Mouse (Mus musculus) stomach, embryonic 14.5 days (tissue): ENCODE data around the gene Gm10647. TPM values are rescaled to one million over a fixed set of nuclear protein-coding genes. Genes with fewer than 3 reads are reported as not detected.
"Not testable (repeated sequence)": the region's sequence is repeated elsewhere in the genome, so short reads cannot be mapped to it uniquely, and the experiment has no call there.

Source experiments
- ATAC-seq: fragments of 200-750 bp; cut with Nextera tagmentation; 2 replicates; pipeline ENCODE4 v1.8.0; 2017; ENCODE audit warnings: low read depth, moderate TSS enrichment; ENCODE audit not compliant: insufficient number of reproducible peaks, insufficient read depth, low FRiP score
- H3K27ac ChIP-seq: fragments of 300-500 bp; sonication (generic); 2 replicates; pipeline ENCODE4 v1.5.1; 2014; ENCODE audit warnings: mild to moderate bottlenecking, low read length, moderate library complexity, mixed read lengths
- H3K27me3 ChIP-seq: fragments of 300-500 bp; sonication (generic); 2 replicates; pipeline ENCODE4 v1.6.1; 2014; ENCODE audit warnings: low read length, control low read depth, mixed read lengths; ENCODE audit not compliant: control insufficient read depth, insufficient read depth
- H3K36me3 ChIP-seq: fragments of 300-500 bp; sonication (generic); 2 replicates; pipeline ENCODE4 v1.6.1; 2014; ENCODE audit warnings: mild to moderate bottlenecking, control low read depth, low read length, moderate library complexity, mixed read lengths; ENCODE audit not compliant: control insufficient read depth, insufficient read depth
- H3K4me1 ChIP-seq: fragments of 300-500 bp; sonication (generic); 2 replicates; pipeline ENCODE4 v1.6.1; 2014; ENCODE audit warnings: low read length, control low read depth, mixed read lengths; ENCODE audit not compliant: control insufficient read depth, insufficient read depth
- H3K4me2 ChIP-seq: fragments of 300-500 bp; sonication (generic); replicated peaks from 2 replicates; pipeline ENCODE4 v1.6.1; 2014; ENCODE audit warnings: low read depth, low read length, control low read depth
- H3K4me3 ChIP-seq: fragments of 300-500 bp; sonication (generic); 2 replicates; pipeline ENCODE4 v1.5.1; 2014; ENCODE audit warnings: low read depth, low read length, control low read depth
- H3K9ac ChIP-seq: fragments of 300-500 bp; sonication (generic); replicated peaks from 2 replicates; pipeline ENCODE4 v1.6.1; 2014; ENCODE audit warnings: low read depth, mild to moderate bottlenecking, control low read depth, low read length, moderate library complexity, mixed read lengths
- H3K9me3 ChIP-seq: fragments of 300-500 bp; sonication (generic); 2 replicates; pipeline ENCODE4 v1.6.1; 2016; ENCODE audit warnings: low read depth, low read length, control low read depth; ENCODE audit not compliant: control insufficient read depth
- WGBS: fragments of 180-500 bp; shearing (Covaris S2); extraction: QIAGEN DNeasy Blood & Tissue Kit; methylation state at CpG from one replicate; pipeline ENCODE4 v1.1.7; 2014; 5-methylcytosine and 5-hydroxymethylcytosine counted together
- polyA plus RNA-seq: library from polyadenylated mRNA; unstranded; fragments of >200 nt; fragmentation: Nextera tagmentation; extraction: Ambion mirVana; gene quantifications from 2 replicates; pipeline ENCODE4 v1.2.1, GENCODE M21; 2014

Gm10647 gene
- polyA plus RNA-seq, 1 experiment from 2014 or later = 1.3 TPM

DNA sequence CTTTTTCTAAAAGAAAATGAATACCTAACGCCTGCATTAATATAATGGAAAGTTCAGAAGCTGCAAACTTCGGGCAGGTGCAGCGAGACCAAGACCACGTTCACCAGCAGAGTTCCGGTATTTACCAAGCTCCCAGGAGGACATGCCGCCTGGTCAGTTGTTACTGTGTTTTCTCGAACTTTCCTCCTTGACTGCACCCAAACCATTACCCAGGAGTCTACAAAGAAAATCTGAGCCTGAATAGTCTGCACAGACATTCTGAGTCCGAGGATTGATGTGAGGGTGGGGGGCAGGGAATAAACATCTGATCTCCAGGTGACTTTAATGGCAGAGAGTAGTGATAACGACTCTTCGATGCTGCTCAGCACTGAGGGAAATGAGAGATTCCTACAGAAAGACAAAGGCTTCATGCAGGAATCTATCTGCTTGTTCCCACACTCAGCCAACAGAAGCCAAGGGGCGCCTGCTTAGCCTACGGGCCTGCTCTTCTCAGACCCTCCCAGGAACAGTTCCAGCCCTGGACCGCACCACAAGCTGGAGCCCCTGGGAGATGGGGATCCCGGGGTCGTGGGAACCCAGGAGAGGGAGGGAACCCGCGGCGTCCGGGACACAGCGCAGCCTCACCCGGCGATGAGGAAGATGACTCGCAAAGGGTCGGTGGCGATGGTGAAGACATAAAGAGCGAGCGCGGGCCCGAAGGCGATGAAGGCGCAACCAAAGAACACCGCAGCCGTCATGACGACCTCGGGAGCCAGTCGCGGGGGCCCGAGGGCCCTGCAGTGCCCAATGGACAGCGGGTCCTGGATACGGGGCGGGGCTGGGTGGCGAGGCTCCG is 2.0 kb upstream of the Gm10647 start:
- Histone ChIP-seq H3K9me3 (no peaks in the 10 kb centered on the region), H3K4me3 (peak overlapping the region; percentile 67), H3K36me3 (no peaks in the 10 kb centered on the region), H3K27me3 (no peaks in the 10 kb centered on the region), H3K9ac (peak overlapping the region; percentile 60), H3K27ac (peak overlapping the region; percentile 84), H3K4me1 (peaks cover 3% of the 10 kb centered on the region; the same call in 1 of the 2 replicates), H3K4me2 (peak overlapping the region; percentile 74)
- WGBS = 1% methylated on average over 43 of the region's 43 CpGs
- ATAC-seq = peak; percentile 7; the same call in 1 of the 2 replicates

DNA sequence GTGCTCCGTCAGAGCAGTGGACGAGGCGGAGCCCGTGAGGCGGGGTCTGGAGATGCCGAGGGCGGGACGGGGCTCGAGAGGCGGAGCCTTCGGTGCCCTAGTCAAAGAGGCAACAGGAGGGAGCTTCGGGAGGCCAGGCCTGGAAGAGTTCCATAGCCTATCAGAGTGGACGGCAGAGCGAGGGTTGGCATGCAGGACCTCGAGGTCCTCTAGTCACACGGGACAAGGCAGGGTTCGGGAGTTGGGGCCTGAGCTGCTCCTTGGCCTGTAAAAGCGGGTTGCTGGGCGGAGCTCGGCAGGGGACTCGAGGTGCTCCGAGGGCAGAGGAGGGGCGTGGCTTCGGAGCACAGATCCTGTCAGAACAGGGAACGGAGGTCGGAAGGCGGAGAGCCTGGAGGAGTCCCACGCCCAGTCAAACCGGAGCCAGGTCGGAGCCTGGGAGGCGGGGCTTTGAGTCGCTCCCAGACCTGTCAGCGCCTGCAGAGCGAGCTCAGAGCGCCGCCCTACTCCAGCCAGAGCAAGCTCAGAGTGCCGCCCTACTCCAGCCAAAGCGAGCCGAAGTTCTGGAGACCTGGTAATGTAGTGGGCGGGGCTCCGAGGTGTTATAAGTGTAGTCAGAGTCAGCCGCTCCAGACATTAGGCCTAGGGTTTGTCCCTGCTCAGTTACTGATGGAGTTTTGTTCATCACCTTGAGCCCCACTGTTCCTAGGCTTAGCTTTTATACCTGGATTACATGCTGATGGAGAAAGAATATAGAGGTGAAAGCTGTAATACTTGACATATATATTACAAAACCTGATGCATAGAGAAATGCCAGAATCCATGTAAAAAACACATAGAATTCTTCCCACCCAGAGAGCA is 1.1 kb upstream of the Gm10647 start, which contains the start of gene Aph1b:
Aph1b (minus strand) TSS at position 27 of the 861 bp plus-strand sequence.
- Histone ChIP-seq H3K9ac (peak within 1 kb of the TSS; percentile 60), H3K9me3 (no peaks in the 10 kb centered on the region), H3K27me3 (no peaks in the 10 kb centered on the region), H3K4me3 (peak within 1 kb of the TSS; percentile 67), H3K4me1 (peaks cover 3% of the 10 kb centered on the region; the same call in 1 of the 2 replicates), H3K27ac (peak within 1 kb of the TSS; percentile 84), H3K4me2 (peak within 1 kb of the TSS; percentile 74), H3K36me3 (no peaks in the 10 kb centered on the region)
- under 1% methylated on average over 42 of the region's 42 CpGs for WGBS
- peak; percentile 98 for ATAC-seq

DNA sequence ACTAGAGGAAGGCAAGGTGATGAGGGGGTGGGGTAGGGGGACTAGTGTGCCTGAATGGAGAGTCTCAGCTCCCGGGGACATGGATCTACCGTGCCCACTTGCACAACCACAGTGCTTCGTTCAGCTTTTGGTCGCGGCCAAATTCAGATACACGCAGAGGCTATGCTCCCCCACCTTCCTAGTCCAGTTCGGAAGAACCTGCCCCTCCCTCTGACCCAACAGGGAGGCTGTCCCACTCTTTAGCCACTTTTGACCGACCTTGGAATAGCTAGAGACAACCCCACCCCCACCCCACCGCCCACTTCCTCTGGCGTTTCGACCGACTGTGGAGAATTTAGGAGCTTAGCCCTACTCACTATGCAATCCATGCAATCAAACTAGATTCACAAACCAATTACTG is 5.1 kb downstream of the Gm10647 start:
- no peak overlapping the region for H3K4me2 ChIP-seq
- no peaks in the 10 kb centered on the region for H3K27me3 ChIP-seq
- H3K9ac ChIP-seq = no peak overlapping the region
- ATAC-seq = no peak
- WGBS = 37% methylated on average over 12 of the region's 12 CpGs
- 0 out of 2 replicates have a peak, but pooled peaks cover 3% of the 10 kb centered on the region for H3K4me1 ChIP-seq
- H3K9me3 ChIP-seq = no peaks in the 10 kb centered on the region
- H3K36me3 ChIP-seq = no peaks in the 10 kb centered on the region
- no peak overlapping the region for H3K4me3 ChIP-seq
- H3K27ac ChIP-seq = no peak overlapping the region

DNA sequence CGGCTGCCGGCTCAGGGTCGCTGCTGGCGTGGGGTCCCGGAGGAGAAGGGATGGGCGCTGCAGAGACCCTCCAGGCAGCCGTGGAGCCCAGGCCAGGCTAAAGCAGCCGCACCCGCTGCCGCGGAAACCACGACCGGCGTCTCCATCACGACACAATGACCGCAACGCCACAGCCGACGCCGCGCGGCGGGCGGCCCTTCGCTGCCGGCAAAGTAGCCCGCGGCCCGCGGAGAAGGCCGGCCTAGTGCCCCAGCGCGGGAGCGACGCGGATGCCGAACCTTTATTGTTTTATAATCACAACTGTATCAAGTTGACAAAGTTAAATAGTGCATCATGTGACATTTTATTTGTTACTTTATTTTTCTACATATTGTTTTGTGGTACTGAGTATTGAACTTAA is 9.1 kb downstream of the Gm10647 start:
- not testable (repeated sequence) for H3K9ac ChIP-seq, H3K36me3 ChIP-seq
- WGBS = 4% methylated on average over 30 of the region's 37 CpGs

DNA sequence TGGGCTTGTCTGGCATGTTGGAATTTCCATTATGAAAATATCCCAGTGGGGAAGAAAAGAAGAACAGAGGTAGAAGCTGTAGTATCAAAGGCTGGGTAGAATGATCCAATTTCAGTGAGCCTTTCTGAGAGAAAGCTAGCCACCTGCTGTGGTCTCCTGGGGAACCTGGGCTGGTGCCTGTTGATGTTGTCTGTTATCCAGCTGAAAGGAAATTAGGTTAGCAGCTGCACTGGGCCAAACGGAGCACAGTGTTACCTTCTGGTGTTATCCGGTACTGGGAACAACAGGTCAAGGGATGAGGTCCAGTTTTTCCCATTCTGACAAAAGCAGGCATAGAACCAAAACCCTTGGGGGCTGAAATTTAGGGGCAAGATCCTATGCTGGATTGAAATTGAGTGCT is 16.6 kb downstream of the Gm10647 start:
- no peak overlapping the region for H3K27ac ChIP-seq
- WGBS = 30% methylated on average over 2 of the region's 2 CpGs
- no peaks in the 10 kb centered on the region for H3K9me3 ChIP-seq
- H3K9ac ChIP-seq = no peak overlapping the region
- H3K4me2 ChIP-seq = no peak overlapping the region
- H3K27me3 ChIP-seq = no peaks in the 10 kb centered on the region
- no peaks in the 10 kb centered on the region for H3K36me3 ChIP-seq
- H3K4me1 ChIP-seq = no peaks in the 10 kb centered on the region
- H3K4me3 ChIP-seq = no peak overlapping the region
- no peak for ATAC-seq

More for the DNA sequence above, 9.1 kb downstream of the Gm10647 start:
- peak overlapping the region; percentile 38 for H3K4me2 ChIP-seq
- not testable (repeated sequence) for H3K4me1 ChIP-seq, H3K27ac ChIP-seq, ATAC-seq, H3K27me3 ChIP-seq, H3K9me3 ChIP-seq
- peak overlapping the region; percentile 23; the same call in 1 of the 2 replicates for H3K4me3 ChIP-seq

DNA sequence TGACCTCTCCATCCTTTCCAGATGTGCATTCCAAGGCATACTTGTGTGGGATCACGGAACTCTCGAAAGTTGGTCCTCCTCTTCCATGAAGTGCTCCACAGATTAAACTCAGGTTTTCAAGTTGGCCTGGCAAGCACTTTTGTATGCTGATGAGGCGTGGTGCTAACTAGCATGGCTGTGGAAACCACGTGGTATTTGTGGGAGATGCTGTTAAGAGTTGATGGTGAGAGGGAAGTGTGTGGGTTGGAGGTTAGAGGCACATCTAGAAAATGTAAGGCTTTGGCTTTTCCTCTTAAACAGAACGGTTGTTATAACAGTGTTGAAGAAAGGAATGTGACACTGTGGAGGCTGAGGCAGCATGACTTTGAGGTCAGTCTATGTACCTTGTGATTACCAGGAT is 24.2 kb downstream of the Gm10647 start:
- no peaks in the 10 kb centered on the region for H3K4me1 ChIP-seq
- WGBS = 71% methylated on average over 5 of the region's 5 CpGs
- ATAC-seq = no peak
- H3K27me3 ChIP-seq = no peaks in the 10 kb centered on the region
- H3K4me3 ChIP-seq = no peak overlapping the region
- H3K9ac ChIP-seq = no peak overlapping the region
- no peak overlapping the region for H3K27ac ChIP-seq
- no peaks in the 10 kb centered on the region for H3K9me3 ChIP-seq
- no peaks in the 10 kb centered on the region for H3K36me3 ChIP-seq
- H3K4me2 ChIP-seq = no peak overlapping the region

DNA sequence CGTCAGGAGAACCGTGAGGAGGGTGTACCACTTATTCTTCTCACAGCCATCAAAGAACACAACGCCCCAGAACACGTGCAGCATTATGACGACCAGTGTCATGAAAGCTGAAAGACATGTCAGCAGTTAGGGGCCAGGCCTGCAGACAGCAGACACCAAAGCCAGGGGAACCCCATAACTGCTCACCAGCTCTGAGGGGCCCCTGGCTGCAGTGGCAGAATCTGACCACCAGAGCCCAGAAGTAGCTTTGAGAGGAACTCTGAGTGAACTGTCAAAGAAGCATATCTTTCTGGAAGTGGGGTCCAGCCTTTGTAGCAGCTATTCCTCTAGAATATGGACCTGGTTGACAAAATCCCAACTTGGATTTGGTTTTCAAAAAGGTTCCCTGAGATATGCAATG is 25.4 kb downstream of the Gm10647 start:
- H3K9me3 ChIP-seq, H3K4me3 ChIP-seq, ATAC-seq, H3K4me1 ChIP-seq, H3K27me3 ChIP-seq, H3K4me2 ChIP-seq, H3K9ac ChIP-seq, H3K27ac ChIP-seq, H3K36me3 ChIP-seq: not testable (repeated sequence)
- WGBS = no CpG with 5 or more reads among the region's 5 CpGs

DNA sequence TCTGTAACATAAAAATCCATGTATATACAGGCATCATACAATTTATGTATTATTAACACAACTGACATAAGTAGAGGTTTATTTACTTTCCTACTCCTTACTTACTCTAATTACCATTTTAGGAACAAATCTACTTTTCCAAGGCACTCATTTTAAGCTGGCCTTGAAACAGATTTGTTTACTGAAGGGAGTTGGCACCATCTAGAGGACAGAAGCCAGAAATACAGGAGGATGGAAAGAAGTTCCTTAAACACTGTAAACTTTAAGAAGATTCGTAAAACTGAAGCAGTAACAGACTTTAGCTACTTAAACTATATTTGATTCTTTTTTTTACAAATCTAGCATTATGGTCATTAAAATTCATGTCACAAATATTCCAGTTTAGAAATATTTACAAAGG is 29.2 kb downstream of the Gm10647 start:
- Histone ChIP-seq H3K4me1 (no peaks in the 10 kb centered on the region), H3K9me3 (no peaks in the 10 kb centered on the region), H3K4me3 (no peak overlapping the region), H3K36me3 (no peaks in the 10 kb centered on the region), H3K9ac (no peak overlapping the region), H3K27ac (no peak overlapping the region), H3K27me3 (no peaks in the 10 kb centered on the region), H3K4me2 (no peak overlapping the region)
- WGBS = 39% methylated on average over 1 of the region's 1 CpGs
- no peak for ATAC-seq
